Mouse (Mus musculus) layer of hippocampus, adult 18-20 months (tissue): ENCODE measurements around the gene Chd9. TPM values are rescaled to one million over a fixed set of nuclear protein-coding genes. Genes with fewer than 3 reads are reported as not detected.

Experiments used
- DNase-seq, 2 experiments: peaks; one replicate each; pipeline ENCODE4 v3.0.0; 2022; ENCODE audit warnings: low spot score in 2 of 2
- total RNA-seq, 2 experiments: library from RNA; stranded (reverse); gene quantifications; 2 replicates each; pipeline ENCODE4 v1.2.3; 2021

Chd9 gene
- total RNA-seq, 2 experiments from 2014 or later = 246 to 262 TPM

- DNase-seq = no peak
Measured at GRCm38 (mm10) chr8:90964044-90964443, 135.9 kb downstream of the Chd9 start.

- DNase-seq = no peak
Measured at GRCm38 (mm10) chr8:90965467-90966170, 137.5 kb downstream of the Chd9 start.

GRCm38 (mm10) chr8:90968307-90968706, 140.2 kb downstream of the Chd9 start:
- DNase-seq = no peak

GRCm38 (mm10) chr8:90976960-90977371, 148.8 kb downstream of the Chd9 start:
- no peak for DNase-seq

- DNase-seq = no peak
Measured at GRCm38 (mm10) chr8:90978720-90979119, 150.6 kb downstream of the Chd9 start.

- no peak for DNase-seq
Measured at GRCm38 (mm10) chr8:90979295-90979694, 151.1 kb downstream of the Chd9 start.

GRCm38 (mm10) chr8:90982087-90982486, 153.9 kb downstream of the Chd9 start:
- no peak for DNase-seq

GRCm38 (mm10) chr8:91019726-91020125, 191.6 kb downstream of the Chd9 start:
- DNase-seq = peak in 1 of 2 experiments; percentile 66

GRCm38 (mm10) chr8:91034417-91034816, 206.3 kb downstream of the Chd9 start:
- DNase-seq = no peak

- no peak for DNase-seq
Measured at GRCm38 (mm10) chr8:91036905-91037304, 208.8 kb downstream of the Chd9 start.

- DNase-seq = no peak
Measured at GRCm38 (mm10) chr8:91038637-91039036, 210.5 kb downstream of the Chd9 start.

- DNase-seq = no peak
Measured at GRCm38 (mm10) chr8:91046370-91046769, 218.2 kb downstream of the Chd9 start.

GRCm38 (mm10) chr8:91051037-91051436, 222.9 kb downstream of the Chd9 start:
- DNase-seq = peak; percentile 28 to 60

- DNase-seq = no peak
Measured at GRCm38 (mm10) chr8:91054418-91054817, 226.3 kb downstream of the Chd9 start.

GRCm38 (mm10) chr8:91056848-91057247, 228.7 kb downstream of the Chd9 start:
- no peak for DNase-seq

- DNase-seq = no peak
Measured at GRCm38 (mm10) chr8:91059086-91059578, 231.0 kb downstream of the Chd9 start.

GRCm38 (mm10) chr8:91059884-91060510, 231.8 kb downstream of the Chd9 start:
- DNase-seq = no peak

GRCm38 (mm10) chr8:91060555-91061471, 232.7 kb downstream of the Chd9 start:
- no peak for DNase-seq

GRCm38 (mm10) chr8:91065179-91065578, 237.0 kb downstream of the Chd9 start:
- DNase-seq = no peak

GRCm38 (mm10) chr8:91069407-91069806, 241.3 kb downstream of the Chd9 start:
- DNase-seq = peak in 1 of 2 experiments; percentile 30

GRCm38 (mm10) chr8:91069834-91070233, 241.7 kb downstream of the Chd9 start, which contains the start of gene Rbl2:
TSS of gene Rbl2 (plus strand) at chr8:91070057.
- DNase-seq = peak; percentile 96 to 98
